Mouse (Mus musculus) ES-E14 (cell line): Measurements from ENCODE around the gene Col24a1. TPM values are rescaled to one million over a fixed set of nuclear protein-coding genes. Genes with fewer than 3 reads are reported as not detected.

Source experiments
- DNase-seq: peaks from one replicate; pipeline ENCODE4 v3.0.0-alpha.2; 2013; ENCODE audit warnings: low read depth, low spot score
- H3K27ac ChIP-seq: 2 replicates; pipeline ENCODE4 v1.5.1; 2012; ENCODE audit warnings: low read depth, mild to moderate bottlenecking, low read length, moderate library complexity, mixed read lengths; ENCODE audit not compliant: poor library complexity, insufficient read depth, severe bottlenecking
- H3K36me3 ChIP-seq: 2 replicates; pipeline ENCODE4 v1.6.1; 2012; ENCODE audit warnings: mild to moderate bottlenecking, low read length, moderate library complexity, mixed read lengths; ENCODE audit not compliant: control insufficient read depth, poor library complexity, insufficient read depth, severe bottlenecking
- H3K4me1 ChIP-seq, 2 experiments: fragments of 150-350 bp in 1 of 2; sonication (generic) in 1 of 2; 2 replicates each; pipeline ENCODE4 v1.6.1; 2012; ENCODE audit warnings: low read length in 2 of 2, mild to moderate bottlenecking in 1 of 2, mixed read lengths in 1 of 2; ENCODE audit not compliant: control insufficient read depth in 2 of 2, insufficient read depth in 2 of 2, poor library complexity in 1 of 2
- H3K4me3 ChIP-seq, 2 experiments: fragments of 150-350 bp in 1 of 2; sonication (generic) in 1 of 2; 2 replicates each; pipeline ENCODE4 v1.5.1; 2012; ENCODE audit warnings: low read length in 2 of 2, low read depth in 1 of 2, mild to moderate bottlenecking in 1 of 2, mixed read lengths in 1 of 2; ENCODE audit not compliant: insufficient read depth in 1 of 2, poor library complexity in 1 of 2, severe bottlenecking in 1 of 2
- H3K9ac ChIP-seq: 2 replicates; pipeline ENCODE4 v1.6.1; 2012; ENCODE audit warnings: low read depth, mild to moderate bottlenecking, low read length, mixed read lengths; ENCODE audit not compliant: poor library complexity, insufficient read depth, severe bottlenecking
- H3K9me3 ChIP-seq: fragments of 150-350 bp; sonication (generic); 2 replicates; pipeline ENCODE4 v1.6.1; 2012; ENCODE audit warnings: low read depth, mild to moderate bottlenecking, low read length; ENCODE audit not compliant: control insufficient read depth, insufficient read depth
- CHD2 ChIP-seq: IDR thresholded peaks from 2 replicates; pipeline ENCODE4 v1.6.1; 2014; ENCODE audit warnings: mild to moderate bottlenecking, low read depth, low read length, inconsistent platforms
- HCFC1 ChIP-seq: IDR thresholded peaks from 2 replicates; pipeline ENCODE4 v1.6.1; 2012; ENCODE audit warnings: low read length, inconsistent platforms, borderline replicate concordance; ENCODE audit not compliant: insufficient read depth
- MAFK ChIP-seq: IDR thresholded peaks from 2 replicates; pipeline ENCODE4 v1.6.1; 2014; ENCODE audit warnings: mild to moderate bottlenecking, low read depth, low read length, inconsistent platforms; ENCODE audit not compliant: insufficient read depth
- ZC3H11A ChIP-seq: IDR thresholded peaks from 2 replicates; pipeline ENCODE4 v1.6.1; 2012; ENCODE audit warnings: low read depth, mild to moderate bottlenecking, inconsistent platforms, low read length, borderline replicate concordance
- ZNF384 ChIP-seq: IDR thresholded peaks from 2 replicates; pipeline ENCODE4 v1.6.1; 2012; ENCODE audit warnings: low read depth, low read length, inconsistent platforms
- in situ Hi-C, 2 experiments: fragments of 600-800 bp; cut with MboI; formaldehyde crosslinking; loops; one replicate each; pipeline ENCODE4 v1.15.1; 2025; ENCODE audit warnings: low sequenced_read_pairs in 2 of 2, inconsistent platforms in 1 of 2; ENCODE audit not compliant: unreplicated experiment in 2 of 2
- total RNA-seq: library from RNA; depleted of rRNA; stranded (reverse); fragments of 300-350 nt; gene quantifications from 2 replicates; pipeline ENCODE4 v1.2.3, GENCODE M21; 2012

The Col24a1 gene
- total RNA-seq, 1 experiment, result 0.09 TPM

- Histone ChIP-seq H3K4me1 (no peaks in the 10 kb centered on the region), H3K27ac (no peak overlapping the region), H3K9ac (no peak overlapping the region), H3K4me3 (no peak overlapping the region), H3K36me3 (no peaks in the 10 kb centered on the region), H3K9me3 (no peaks in the 10 kb centered on the region)
- in situ Hi-C loops, result loop anchor here (25.0 kb wide), 2 partner anchors 509 to 784 kb away; partner anchors contain the start of gene Bcl10 (in 1 of the 2)
- DNase-seq, result no peak
- TF ChIP-seq CHD2 (no peak), HCFC1 (no peak), ZNF384 (no peak), MAFK (no peak), ZC3H11A (no peak)
Observed at GRCm38 (mm10) chr3:145402994-145403393, 110.7 kb downstream of the Col24a1 start.

- Histone ChIP-seq H3K36me3 (no peaks in the 10 kb centered on the region), H3K27ac (no peak overlapping the region), H3K9ac (no peak overlapping the region), H3K9me3 (no peaks in the 10 kb centered on the region), H3K4me1 (no peaks in the 10 kb centered on the region), H3K4me3 (no peak overlapping the region)
- DNase-seq, result peak; percentile 47
- in situ Hi-C loops, result loop anchor here (25.0 kb wide), 2 partner anchors 504 to 779 kb away; partner anchors contain the start of gene Bcl10 (in 1 of the 2)
- TF ChIP-seq CHD2, result no peak
- peak; percentile 84 for TF ChIP-seq ZC3H11A
Observed at GRCm38 (mm10) chr3:145408045-145408444, 115.8 kb downstream of the Col24a1 start.

GRCm38 (mm10) chr3:145412137-145412536, 119.9 kb downstream of the Col24a1 start:
- TF ChIP-seq MAFK, result no peak
- TF ChIP-seq CHD2, result no peak
- TF ChIP-seq HCFC1, result no peak
- 0 out of 2 replicates have a peak, but pooled peaks have one; percentile 43 for TF ChIP-seq ZC3H11A
- TF ChIP-seq ZNF384, result no peak
- no peaks in the 10 kb centered on the region for H3K9me3 ChIP-seq
- no peaks in the 10 kb centered on the region for H3K36me3 ChIP-seq
- no peaks in the 10 kb centered on the region for H3K4me1 ChIP-seq
- DNase-seq, result peak; percentile 47
- no peak overlapping the region for H3K9ac ChIP-seq
- in situ Hi-C loops, result loop anchor here (5.0 to 25.0 kb wide), 3 partner anchors 490 to 775 kb away; partner anchors contain the start of gene Bcl10 (in 1 of the 2)
- no peak overlapping the region for H3K4me3 ChIP-seq
- no peak overlapping the region for H3K27ac ChIP-seq

GRCm38 (mm10) chr3:145414362-145414761, 122.1 kb downstream of the Col24a1 start:
- Histone ChIP-seq H3K36me3 (no peaks in the 10 kb centered on the region), H3K9ac (no peak overlapping the region), H3K9me3 (no peaks in the 10 kb centered on the region), H3K4me3 (no peak overlapping the region), H3K4me1 (no peaks in the 10 kb centered on the region), H3K27ac (no peak overlapping the region)
- TF ChIP-seq MAFK (no peak), ZC3H11A (no peak), HCFC1 (no peak), ZNF384 (no peak)
- in situ Hi-C loops, result loop anchor here (5.0 to 25.0 kb wide), 3 partner anchors 488 to 773 kb away; partner anchors contain the start of gene Bcl10 (in 1 of the 2)
- DNase-seq, result no peak

GRCm38 (mm10) chr3:145417809-145418208, 125.5 kb downstream of the Col24a1 start:
- Histone ChIP-seq H3K9me3 (no peaks in the 10 kb centered on the region), H3K36me3 (no peaks in the 10 kb centered on the region), H3K27ac (no peak overlapping the region), H3K4me1 (no peaks in the 10 kb centered on the region), H3K9ac (no peak overlapping the region), H3K4me3 (no peak overlapping the region)
- no peak for DNase-seq
- TF ChIP-seq HCFC1, result no peak
- TF ChIP-seq CHD2, result no peak
- no peak for TF ChIP-seq ZNF384
- TF ChIP-seq MAFK, result no peak
- no peak for TF ChIP-seq ZC3H11A
- in situ Hi-C loops, result loop anchor here (25.0 kb wide), 2 partner anchors 494 to 769 kb away; partner anchors contain the start of gene Bcl10 (in 1 of the 2)
